18 mouse cellular contexts compared by ENCODE assay signal in the genomic region with DNA sequence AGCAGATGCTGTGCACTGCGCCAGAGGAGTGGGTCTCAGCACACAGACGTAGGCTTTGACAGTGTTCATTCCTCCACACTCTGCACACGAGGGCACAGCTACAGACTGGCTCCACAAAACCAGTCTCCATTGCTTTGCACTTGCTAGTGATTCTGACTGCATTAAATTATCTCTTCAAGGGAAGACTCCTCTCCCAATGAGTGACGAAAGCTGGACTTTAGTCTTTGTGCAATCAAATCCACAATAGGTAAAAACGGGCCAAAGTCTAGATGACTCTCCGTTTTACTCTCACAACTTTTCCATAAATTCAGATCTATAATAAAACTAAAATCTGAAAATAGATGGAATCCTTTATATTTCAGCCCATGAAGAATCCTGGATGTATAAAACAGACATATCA.
"Had no signal": no experiment of that assay in that cellular context is flagged by ENCODE, and none has a peak within 500 bp of the region (broad histone marks: within the 10 kb centered on the region; RNA-seq: fewer than 3 reads in every experiment).

No protein-coding gene starts in this region.

- H3K4me3 ChIP-seq: left cerebral cortex, adult 2 months; limb, embryonic 12.5 days; liver, embryonic 15.5 days had no signal

- H3K4me2 ChIP-seq: limb, embryonic 12.5 days; liver, embryonic 11.5 days; liver, embryonic 15.5 days; lung, embryonic 14.5 days; midbrain, embryonic 11.5 days had no signal

- H3K9me3 ChIP-seq: limb, embryonic 12.5 days; liver, embryonic 15.5 days had no signal

- H3K36me3 ChIP-seq: liver, embryonic 15.5 days had no signal

- ATAC-seq: hindbrain, postnatal 0 days; inflammation-experienced regulatory T-cells, adult 6 months; lung, postnatal 0 days had no signal

- H3K4me1 ChIP-seq: limb, embryonic 12.5 days; liver, embryonic 15.5 days had no signal

- H3K27ac ChIP-seq: hindbrain, postnatal 0 days; left cerebral cortex, adult 2 months; limb, embryonic 12.5 days; liver, embryonic 15.5 days; macrophage; stomach, postnatal 0 days had no signal

- H3K27me3 ChIP-seq: limb, embryonic 12.5 days; liver, embryonic 15.5 days had no signal

- H3K9ac ChIP-seq: limb, embryonic 12.5 days; liver, embryonic 15.5 days; lung, embryonic 14.5 days had no signal

- DNase-seq: kidney, adult 18-20 months; kidney, adult 9 months; kidney, postnatal 14 days; layer of hippocampus, postnatal 36 days; lung, embryonic 14.5 days; midbrain, embryonic 14.5 days; thymus, adult 2 months; thymus, postnatal 14 days had no signal
